Mouse (Mus musculus) kidney, postnatal 25 days (tissue): ENCODE data around the gene Lnpk.

Experiments
- DNase-seq, 2 experiments: peaks; one replicate each; pipeline ENCODE4 v3.0.0; 2021; ENCODE audit warnings: mixed read lengths in 2 of 2

Lnpk gene

DNA sequence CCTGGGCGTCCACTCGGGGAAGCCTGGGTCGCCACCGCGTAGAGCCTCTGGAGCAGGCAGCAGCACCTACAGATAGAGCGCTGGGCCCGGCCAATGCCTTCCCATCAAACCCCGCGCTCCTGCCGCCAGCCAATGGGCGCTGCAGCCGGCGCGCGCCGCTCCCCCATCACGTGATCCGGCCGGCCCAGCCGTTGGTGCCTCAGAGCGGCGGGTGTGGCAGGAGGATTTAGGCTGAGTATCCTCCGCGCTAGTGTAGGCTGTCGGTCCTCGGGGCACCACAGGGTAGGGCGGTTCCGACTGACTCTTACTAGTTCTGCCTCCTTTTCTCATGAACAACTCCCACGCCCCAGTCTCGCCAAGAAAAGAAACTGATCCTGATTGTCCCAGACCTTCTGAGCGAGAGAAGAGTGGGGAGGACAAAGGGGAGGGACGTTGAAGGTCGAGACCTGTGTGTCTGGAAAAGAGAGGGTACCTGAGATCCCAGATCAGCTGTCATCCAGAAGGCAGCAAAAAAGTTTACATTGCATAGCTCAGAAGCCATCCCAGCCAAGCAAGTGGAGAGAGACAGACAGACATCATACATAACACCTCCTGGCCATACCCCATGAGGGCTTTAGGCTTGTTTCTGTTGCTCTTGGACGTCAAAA lies at the start of gene Lnpk:
Lnpk (minus strand) TSS at position 593 of the 647 bp plus-strand sequence.
- peak; percentile 93 to 96 for DNase-seq

DNA sequence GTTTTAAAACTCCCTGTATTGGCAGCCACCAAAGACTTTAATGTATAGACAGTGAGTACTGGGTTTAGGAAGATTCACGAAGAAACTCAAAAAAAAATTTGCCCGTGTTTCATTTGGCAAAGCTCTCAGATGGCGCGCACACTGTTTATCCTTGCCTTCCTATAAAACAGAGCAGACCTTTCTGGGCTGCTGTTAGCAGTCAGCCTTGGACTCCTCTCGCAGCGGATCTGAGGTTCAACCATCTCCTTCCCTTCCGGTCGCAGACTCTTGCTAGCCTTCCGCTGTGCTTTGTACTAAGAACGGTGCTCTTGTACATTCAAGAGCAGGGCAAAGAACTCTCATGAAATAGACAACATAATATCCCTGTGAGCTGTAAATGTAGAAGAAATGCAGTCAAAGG lies 41.1 kb upstream of the Lnpk start:
- DNase-seq: no peak

DNA sequence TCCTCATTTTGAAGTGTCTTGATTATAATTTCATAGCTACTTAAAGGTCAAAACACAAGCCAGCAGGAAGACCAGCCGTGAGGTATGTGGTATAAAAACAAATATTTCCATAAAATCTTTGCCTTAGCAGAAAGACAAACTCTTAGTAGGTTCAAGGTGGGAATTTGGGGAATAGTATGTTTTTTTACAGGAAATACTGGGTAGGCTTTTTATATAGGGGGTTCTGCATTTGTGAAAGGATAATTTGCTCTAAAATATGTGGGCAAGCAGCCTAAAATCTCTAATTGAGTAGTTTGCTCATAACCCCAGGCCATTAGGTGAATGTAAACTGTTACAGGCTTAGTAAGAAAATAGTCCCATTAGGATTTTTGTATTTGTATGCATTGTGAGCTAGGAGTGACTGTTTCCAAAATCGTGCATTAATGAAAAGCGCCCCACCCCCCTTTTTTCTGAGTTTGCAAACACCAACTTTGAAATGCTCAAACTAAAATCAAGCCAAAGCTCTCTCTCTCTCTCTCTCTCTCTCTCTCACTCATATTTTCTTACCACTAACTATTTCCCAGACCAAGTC lies 40.5 kb upstream of the Lnpk start:
- DNase-seq: no peak

DNA sequence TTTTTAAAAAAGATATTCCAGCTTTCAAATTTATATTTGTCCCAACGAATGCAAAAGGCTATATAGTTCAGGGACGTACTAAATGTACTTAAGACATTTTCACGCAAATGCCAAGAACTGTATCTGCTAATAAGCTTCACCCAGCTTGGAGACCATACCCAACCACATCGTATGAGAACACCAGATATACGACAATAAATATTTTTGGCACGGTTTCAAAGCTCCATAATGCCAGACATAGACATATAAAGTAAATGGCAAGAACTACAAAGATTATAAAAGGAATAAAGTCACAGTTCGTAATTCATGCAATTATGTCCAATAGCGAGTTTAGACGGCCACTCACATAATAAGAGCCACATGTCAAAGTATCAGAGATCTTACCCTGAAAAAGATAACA lies 38.5 kb upstream of the Lnpk start:
- no peak for DNase-seq

DNA sequence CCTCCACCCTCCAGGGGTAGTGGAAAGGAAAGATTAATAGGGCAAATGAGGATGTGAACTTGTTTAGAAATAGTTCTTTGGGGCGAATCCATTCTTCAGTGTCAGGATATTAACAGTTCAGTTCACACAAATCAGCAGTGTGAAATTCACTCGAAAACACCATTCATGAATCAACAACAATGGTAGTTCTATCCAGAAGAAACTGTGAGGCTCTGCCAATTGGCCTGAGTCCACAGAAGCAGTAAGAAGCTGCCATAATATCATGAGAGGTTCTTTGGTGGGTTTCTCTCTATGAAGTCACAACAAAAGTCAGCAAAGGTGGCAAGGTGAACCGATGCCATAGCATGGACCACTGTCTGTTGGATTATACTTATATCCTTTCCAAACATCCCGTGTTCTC lies 32.2 kb upstream of the Lnpk start:
- DNase-seq: no peak

DNA sequence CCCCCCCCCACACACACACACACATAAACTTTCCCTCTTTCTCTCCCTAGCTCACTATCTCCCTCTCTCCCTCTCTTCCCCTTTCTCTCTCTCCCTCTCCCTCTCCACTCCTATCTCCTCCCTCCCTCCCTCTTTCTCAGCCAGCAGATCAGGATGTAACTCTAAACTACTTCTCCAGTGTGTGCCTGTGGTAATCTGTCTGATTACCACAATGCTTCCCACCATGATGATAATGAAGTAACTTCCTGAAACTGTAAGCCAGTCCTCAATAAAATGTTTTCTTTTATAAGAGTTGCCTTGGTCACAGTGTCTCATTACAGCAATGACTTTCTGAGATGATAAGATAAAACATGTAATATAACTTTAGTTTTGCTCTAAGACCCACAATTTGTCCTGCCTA lies 30.1 kb upstream of the Lnpk start:
- no peak for DNase-seq

DNA sequence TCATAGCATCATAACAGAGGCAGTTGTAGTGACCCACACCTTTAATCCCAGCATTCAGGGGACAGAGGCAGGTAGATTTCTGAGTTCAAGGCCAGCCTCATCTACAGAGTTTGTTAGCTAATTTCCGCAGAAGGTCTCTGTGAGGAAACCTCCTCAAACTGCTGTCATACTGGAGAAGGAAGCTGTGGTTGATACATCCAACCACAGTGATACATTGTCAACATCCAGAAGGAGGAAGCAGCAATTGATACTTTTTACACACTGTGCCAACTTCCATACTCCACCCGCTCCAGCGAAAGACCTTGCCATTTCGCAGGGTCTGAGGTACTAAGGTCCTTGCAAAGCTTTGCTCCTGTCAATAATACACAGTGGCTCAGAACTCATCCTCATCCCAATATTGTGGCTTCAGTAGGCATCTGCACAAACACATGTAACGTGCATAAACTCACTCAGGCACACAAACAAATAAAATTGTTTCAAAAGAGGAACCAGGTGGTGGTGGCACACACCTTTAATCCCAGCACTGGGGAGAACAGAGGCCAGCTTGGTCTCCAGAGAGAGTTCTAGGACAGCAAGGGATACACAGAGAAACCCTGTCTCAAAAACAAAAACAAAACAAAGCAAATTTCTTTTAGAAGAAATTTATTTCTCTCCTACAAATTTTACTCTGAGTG lies 27.0 kb upstream of the Lnpk start:
- no peak for DNase-seq

DNA sequence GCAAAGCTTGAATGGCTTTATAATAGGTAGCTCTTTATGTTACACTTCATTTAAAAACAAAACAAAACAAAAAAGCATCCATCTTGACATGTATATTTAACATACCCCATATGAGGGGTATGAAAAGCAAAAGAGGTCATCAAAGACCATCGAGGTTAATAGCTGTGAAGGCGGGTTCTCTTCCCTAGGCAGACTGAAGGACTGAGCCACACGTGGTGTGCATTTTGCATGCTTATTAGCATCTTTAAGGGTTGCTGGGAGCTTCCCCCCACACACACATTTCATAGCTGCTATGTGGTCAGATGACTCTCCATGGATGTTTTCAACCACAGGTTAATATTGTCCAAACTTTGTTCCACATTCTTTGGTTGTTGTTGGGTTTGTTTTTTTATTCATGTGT lies 24.8 kb upstream of the Lnpk start:
- DNase-seq: no peak

DNA sequence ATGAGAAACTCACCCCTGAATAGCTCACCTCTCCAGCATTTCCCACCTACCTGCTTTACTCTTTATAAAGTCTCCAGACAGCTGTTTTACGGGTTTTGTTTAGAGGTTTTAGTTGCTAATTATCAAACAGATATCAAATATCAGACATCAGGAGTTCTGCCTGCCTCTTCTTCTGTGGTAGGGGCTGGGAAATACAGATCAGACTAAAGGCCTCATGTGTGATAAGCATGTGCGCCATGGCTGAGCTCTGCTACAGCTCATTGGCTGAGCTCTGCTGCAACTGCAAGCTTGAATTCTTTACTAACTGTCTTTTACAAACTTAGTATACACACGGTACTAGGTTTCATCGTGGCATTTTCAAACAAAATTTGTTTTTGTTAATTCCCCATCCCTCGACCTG lies 23.2 kb upstream of the Lnpk start:
- DNase-seq: no peak

DNA sequence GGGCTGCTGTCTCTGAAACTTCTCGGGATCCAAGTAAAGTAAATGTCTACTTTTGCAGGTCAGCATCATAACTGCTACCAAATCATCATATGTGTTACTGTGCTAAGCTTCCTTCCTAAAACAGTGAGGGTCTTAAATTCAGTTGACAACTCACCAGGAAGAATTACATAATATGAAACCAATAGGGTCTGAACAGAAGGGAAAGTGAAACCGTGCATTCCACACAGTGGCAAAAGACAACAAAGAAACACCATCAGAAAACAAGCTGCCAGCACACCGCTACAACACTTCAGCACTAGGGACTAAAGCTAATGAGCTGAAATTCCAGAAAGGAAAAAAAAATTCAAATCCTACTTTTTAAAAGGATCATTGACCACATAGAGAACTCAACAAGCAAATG lies 17.9 kb upstream of the Lnpk start:
- no peak for DNase-seq

DNA sequence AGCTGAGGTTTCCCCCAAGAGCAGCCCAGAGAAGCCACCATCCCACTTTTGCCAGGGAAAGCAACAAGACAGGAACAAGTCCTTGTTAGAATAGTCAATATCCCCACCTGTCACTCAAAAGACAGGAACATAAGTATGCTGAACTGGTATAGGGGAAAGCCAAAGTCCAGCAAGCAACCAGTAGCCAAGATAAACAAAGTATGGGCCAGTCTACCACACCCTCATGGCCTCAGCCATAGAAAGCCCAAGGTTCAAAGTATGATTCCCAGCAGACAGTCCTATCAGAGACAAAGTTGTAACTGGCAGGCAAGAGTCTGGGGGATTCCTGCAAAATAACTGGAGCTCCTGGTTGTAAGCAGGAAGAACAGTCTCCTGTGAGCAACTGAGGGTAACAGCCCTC lies 16.9 kb upstream of the Lnpk start:
- no peak for DNase-seq

DNA sequence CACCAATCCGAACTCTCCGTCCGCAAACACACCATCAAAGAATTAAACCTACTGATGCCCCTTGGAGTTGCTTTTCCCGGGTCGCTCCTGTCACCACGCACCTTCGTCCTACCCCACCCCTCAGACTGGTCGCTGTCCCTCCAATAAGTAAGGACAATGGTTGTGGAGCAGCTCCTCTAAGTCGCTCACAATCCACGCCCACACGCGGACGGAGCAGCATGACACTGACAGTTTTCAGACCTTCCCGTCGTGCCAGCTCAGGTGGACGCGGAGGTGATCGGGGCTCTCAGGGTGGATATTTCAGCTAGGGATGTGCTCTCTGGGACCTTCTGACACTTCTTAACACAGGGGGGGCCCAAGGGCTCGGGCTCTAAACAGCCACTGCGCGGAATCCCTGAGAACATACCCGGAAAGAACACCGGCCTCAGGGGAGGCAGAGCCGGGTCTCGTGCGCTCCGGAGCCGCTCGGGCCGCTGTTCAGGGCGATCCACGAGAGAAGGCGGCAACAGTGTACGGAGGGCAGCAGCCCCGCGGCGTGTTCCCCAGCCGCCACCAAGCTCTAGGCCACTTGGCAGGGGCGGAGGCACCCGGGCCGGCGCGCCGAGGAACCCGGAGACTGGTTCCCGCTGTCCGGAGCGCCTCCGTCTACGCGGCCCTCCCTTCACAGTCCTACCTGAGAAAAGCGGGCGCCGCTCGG lies 941 bp downstream of the Lnpk start:
- peak; percentile 49 to 64 for DNase-seq

DNA sequence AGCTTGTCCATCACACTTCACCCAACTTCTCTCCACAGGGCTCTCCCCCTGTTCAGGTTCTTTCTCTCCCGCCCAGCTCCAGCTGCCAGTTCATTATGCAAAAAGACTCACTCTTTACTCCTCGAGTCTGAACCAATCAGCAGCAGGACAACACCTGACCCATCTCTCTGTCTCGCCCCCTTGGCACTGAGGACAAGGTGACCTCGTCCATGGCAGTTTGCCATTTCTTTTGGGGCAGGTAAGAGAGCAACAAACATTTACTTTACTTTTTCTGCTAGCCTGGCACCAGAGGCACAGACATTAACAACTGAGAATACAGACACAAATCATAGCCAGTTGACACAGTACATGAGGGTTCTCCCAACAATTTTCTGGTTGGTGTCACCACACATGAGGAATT lies 8.8 kb downstream of the Lnpk start:
- DNase-seq: peak; percentile 14 to 34

DNA sequence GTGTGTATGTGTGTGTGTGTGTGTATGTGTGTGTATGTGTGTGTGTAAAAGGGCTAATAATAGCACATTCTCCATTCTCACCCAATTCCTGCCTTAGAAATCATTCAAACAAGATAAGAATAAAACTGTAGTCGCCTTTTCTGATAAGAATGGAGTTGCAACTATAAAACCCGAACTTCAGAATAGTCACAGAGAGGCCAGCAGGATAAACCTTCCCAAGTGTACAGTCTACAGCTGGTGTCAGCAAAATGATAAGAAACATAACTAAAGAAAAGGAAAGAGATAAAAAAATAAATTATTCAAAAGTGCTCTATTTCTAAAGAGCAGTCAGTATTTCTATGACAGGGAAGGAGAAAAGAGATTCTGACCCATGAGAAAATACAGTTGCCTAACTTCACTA lies 19.4 kb downstream of the Lnpk start:
- no peak for DNase-seq

DNA sequence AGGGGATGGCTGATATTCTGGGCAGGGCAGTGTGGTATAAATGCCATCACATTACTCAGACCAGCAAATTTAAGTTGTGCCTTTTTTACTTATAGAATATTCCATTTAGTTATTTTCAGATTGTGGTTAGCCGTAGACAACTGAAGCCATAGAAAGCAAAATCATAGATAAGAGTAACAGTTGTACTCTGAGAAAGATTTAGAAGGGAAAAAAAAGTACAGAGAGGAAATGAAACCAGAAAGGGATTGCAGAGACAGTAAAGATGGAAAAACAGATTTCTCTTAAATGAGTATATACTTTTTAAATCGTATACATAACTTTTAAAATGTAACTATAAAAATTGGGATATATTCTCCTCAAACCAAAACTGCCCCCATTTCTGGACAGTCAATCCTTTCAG lies 20.1 kb downstream of the Lnpk start:
- no peak for DNase-seq

DNA sequence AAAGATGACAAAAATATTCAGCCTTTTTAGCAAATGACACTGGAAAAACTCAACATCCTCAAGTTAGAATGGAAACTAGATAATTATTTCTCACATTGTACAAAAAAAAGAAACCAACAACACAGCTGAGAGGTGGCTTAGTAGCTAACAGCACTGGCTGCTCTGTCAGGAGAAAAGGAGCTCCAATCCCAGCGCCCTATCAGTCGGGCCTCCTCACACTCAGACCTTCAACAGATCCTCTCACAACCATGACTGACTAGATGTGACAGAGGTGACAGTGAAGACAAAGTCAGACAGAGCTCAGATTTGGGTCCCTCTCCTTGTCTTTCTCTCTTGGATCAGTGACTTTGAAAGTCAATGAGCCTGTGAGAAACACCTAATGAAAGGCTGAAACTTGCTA lies 21.8 kb downstream of the Lnpk start:
- DNase-seq: no peak

DNA sequence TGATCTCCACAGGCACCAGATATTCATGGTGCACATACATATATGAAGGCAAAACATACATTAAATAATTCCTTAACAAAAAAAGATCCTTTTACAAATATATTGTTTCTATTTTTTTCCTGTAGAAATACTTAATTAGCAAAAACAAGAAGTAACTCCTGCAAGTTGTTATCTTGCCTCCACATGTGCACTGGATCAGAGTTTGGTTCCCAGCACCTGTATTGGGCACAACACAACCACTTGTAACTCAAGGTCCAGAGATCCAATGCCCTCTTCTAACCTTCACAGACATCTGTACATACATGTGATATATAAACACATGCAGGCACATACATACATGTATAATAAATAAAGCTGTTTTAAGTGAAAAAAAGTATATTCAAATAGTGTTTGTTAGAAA lies 27.3 kb downstream of the Lnpk start:
- no peak for DNase-seq

DNA sequence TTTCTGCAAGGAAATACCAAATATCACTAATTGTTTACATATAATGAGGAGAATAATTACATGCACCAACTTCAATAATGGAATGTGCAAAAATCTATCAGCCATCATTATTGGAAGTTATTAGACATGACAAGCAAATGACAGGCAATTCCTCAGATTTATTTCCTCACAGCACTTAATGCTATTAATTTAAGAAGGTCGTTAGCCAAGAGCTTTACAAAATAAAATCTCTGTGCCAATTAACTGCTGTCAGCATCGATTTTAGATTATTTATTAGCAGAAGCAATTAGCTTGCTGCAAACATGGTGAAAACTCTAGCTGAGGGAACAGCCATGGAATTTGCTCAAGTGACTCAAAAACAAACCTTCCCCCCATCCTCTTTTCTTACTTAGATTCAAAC lies 30.9 kb downstream of the Lnpk start:
- no peak for DNase-seq

DNA sequence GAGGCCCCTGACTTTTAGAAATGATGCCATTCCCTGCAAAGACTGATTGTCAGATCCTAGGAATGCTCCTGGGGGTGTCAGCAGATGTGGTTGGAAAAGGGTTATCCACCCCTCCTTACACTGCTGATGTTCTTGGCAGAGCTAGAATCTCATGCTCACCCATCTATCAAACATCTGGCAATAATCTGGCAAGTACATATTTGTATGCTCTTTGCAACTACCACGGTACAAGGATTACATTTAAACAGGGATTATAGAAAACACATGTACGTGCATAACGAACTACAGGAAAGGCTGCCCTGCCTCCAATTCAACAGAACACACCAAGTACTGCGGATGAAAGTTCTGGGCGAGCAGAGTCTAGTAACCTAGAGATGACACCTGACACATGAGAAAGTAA lies 70.9 kb downstream of the Lnpk start:
- DNase-seq: no peak

DNA sequence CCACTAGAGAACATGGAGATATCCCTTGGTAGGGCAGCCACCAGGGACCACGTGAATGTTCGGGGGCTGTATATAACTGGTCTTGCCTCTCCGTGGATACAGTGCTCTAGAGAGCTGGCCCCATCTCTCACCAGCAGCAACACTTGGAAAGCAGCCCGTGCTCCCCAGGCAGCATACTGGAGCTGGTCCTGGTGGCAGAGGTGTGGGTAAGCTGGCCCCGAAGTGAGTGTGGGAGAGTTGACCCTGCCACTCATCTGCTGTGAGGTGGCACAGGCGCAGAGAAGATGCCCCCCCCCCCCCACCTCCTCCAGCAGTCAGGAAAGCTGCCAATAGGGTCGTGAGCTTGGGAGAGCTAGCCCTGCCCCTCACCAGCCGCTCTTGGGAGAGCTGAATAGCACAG lies 72.8 kb downstream of the Lnpk start:
- DNase-seq: no peak

DNA sequence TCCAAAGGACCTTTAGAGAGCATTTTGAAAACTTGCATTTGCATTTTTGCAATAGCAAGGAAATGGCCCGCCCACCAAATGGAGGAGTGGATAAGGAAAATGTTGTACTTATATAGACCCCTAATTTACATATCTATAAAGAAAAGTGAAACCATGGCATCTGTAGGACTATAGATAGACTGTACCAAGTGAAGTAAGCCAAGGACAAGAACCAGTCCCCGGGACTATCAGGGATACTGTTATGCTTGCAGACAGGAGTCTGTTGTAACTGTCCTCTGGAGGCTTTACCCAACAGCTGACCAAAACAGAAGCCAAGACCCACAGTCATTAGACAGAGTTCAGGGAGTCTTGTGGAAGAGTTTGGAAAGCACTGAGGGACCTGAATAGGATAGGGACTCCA lies 78.9 kb downstream of the Lnpk start:
- DNase-seq: no peak

DNA sequence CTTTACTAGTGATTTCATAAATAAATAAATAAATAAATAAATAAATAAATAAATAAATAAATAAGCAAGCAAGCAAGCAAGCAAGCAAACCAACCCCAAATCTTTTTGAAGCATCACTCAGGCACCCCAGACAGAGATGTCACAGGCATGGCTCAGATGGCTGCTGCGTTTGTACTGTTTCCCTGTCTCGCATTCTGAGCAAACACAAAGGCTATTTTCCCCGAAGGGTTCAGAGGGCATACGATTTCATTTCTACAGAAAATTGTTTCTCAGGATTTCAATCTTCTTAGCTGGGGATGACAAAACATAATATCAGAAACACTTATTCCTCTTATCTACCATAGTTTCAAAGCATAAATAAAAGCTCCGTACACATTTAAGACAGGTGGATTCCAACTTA lies 81.4 kb downstream of the Lnpk start:
- DNase-seq: no peak

DNA sequence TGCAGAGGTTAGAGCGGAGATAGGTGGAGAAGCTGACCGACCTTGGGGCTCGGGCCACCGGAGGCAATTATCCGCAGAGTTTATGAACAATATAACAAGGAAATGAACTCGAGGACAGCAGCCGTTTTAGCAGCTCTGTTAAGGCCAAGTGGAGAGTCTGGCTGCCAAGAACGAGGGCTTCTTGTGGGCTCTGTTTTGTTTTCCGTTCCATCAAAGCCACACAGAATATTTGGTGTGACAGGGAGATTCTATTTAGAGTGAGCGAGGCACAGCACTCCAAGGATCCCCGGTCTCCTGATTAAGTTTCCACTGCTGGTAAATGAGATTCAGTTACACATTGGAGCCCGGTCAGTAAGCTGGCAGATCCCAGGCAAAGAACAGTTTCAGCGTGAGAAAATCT lies 87.8 kb downstream of the Lnpk start:
- DNase-seq: no peak

DNA sequence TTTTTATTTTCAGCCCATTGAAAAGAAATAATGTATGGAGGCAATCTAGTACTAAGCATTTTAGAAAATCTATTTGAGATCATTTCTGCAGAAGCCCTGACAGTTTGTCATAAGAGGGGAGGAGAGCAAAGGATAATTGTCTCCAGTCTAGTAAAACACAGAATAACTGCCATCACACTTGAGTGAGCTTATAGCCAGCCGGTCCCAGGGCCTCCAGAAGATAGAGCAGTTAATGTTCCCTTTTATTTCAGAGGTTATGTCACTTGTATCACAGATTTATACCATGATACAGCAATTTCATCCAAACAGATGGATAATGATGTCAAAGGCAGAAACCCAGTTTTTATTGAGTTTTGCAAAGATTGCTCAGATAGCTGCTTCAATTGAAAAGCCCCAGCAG lies 89.0 kb downstream of the Lnpk start:
- no peak for DNase-seq
